Mouse (Mus musculus) right cerebral cortex, postnatal 36 days (tissue): Measurements from ENCODE around the gene Lcor.

Source experiments
- DNase-seq, 2 experiments: peaks; one replicate each; pipeline ENCODE4 v3.0.0; 2022; ENCODE audit warnings: low spot score in 2 of 2, mixed read lengths in 1 of 2

Lcor gene

DNA sequence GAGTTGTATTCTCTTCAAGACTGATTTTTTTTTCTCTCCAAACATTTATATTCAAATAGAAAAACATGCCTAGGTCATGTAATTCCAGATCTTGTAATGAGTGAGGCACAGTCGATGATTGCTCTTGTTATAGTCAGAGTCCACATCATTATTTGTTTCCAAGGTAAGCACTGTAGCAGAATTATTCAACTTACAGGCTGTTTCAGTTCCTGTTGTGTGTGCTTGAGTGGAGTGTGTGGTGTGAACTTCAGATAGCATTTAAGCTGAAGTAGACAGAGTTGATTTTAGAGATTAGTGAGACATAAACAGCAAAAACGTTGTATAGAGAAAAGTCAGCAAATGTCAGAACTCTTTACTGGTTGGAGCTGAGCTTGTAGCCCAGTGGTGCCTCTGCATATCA lies 86.4 kb downstream of the Lcor start:
- no peak for DNase-seq

DNA sequence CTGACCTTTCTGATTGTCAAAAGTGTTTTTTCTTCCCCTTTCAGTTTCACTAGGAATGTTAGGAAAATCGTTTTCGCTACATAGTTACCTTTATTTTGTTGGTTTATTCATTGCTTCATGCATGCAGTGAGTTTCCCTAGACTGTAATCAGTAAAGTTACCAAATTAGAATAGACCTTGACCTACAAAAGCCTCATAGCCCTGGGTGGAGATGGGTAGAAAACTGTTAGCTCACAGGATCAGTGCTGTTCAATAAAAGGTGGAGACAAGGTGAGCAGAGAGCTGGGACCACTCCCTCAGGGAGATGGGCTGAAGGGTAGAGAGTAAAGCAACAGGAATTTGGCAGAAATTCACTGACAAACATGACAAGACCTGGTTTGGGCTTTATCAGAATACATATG lies 91.3 kb downstream of the Lcor start:
- DNase-seq, result no peak

DNA sequence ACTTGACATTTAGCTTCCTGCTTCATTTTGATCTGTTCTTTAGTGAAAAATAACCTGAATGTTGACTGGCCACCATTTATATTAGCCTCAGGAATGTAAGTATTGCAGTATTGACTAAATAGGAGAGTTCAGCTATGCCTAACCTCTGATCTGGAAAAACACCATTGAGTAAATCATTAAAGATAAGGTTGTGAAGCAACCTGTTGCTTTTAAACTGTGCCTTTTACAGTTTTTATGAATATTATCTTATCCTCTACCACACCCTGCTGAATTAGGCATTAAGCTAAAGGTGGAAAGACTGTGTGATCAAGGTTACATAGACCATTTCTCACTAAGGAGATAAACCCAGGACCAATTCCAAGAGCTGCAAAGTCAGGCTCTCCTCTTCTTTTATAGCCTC lies 95.1 kb downstream of the Lcor start:
- DNase-seq, result no peak

DNA sequence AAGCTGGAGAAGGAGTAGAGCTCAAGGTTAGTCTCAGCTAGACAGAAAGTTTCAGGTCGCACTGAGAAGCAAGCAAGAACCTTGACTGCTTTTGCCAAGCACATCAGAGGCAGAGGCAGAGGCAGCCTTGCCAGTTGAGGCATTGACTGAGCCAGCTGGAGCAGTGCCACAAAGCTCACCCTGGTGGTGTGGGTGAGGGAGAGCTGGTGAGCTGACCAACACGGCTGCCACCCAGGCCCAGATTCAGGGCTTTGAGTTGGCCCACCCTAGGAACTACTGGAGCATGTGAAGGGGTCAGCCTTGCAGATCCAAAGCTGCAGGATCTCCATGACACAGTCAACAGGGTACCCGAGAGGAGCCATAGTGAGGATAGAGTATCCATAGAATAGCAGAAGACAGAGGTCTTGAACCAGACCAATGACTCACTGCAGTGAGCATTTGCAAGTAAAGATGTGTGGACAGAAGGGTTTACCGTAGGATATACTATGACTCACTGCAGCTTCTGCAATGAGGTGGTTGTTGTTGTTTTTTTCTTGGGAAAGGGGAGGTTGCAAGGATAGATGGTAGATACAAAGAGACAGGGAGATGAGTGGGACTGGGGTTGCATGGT lies 97.0 kb downstream of the Lcor start:
- no peak for DNase-seq

DNA sequence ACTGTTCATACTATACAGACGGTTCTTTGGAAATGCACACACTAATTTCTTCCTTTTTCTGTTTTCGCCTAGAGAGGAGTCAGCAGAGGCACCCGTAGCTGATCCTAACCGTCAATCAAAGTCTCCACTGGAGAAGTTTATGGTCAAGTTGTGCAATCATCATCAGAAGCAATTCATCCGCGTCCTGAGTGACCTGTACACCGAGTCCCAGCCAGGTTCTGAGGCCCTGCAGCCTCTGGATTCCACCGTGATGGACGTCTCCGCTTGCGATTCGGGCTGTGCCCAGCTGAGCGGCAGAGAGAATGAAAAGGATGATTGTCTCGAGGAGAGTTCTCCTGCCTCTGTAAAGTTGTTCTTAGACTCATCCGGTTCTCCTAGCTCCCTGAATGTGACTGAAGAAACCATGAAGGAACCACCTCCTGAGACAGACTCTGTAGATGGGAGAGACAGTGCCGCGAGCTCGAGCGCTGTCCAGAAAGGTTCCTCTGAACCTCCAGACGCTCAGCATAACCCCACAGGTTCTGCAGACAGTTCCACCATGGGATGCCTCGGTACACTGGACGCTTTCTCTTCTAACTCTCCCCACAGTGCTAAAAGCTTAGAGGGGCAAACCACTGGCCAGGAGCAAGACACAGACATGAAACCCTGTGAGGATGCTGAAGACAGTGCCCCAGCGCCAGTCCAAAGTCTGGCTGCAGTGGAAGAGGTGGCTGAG lies 99.4 kb downstream of the Lcor start, which contains the start of gene Gm340:
Gm340 (plus strand) TSS at position 665 of the 715 bp plus-strand sequence.
- no peak for DNase-seq

DNA sequence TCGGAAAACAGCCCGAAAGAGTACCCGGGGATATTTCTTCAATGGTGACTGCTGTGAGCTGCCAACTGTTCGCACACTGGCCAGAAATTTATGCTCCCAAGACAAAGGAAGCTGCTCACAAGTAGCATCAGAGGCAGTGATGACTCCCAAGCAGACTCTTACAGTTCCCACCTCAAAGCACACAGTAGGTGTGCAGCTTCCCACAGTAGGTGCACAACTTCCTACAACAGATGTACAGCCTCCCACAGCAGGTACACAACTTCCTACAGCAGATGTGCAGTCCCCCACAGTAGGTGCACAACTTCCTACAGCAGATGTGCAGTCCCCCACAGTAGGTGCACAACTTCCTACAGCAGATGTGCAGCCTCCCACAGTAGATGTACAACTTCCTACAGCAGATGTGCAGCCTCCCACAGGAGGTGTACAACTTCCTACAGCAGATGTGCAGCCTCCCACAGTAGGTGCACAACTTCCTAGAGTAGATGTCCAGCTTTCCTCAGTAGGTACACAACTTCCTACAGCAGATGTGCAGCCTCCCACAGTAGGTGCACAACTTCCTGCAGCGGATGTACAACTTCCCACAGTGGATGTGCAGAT lies 100.6 kb downstream of the Lcor start:
- no peak for DNase-seq

DNA sequence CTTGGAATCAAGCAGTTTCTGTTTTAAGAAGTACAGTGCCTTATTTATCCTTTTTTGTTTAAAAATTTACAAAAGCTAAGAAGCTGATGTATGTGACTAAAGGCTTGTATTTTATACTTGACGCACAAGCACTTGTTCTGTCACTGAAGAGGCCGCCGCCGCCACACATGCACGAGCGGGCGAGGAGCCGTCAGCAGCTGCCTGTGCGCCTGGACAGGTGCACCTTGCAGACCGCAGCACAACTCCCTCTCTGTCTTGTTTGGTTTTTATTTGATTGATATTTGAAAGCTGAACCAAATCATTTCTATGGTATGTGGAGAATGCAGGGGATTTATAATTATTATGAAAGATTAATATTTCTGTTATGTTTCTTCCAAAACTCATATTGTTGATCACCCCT lies 104.3 kb downstream of the Lcor start:
- DNase-seq, result no peak

GRCm38 (mm10) chr19:41587431-41588222 lies 105.2 kb downstream of the Lcor start:
- DNase-seq, result no peak

DNA sequence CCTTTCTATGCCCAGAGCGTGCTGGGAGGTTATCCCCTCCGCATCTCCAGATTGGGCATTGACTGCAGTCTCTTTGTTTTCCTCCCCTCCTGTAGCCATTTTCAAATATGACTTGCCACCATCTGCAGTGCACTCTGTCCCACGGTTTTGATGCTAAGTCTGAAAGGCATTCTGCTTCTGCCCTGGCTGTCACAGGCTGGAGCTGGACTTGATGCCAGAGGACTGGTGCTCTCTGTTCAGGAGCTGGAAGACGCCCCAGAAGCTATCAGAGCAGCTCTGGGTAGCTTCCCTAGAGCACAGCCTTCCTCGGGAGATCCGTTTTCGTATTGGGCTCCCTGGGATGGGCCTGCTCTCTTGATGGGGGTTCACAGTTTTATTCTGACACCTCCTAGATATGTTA lies 106.6 kb downstream of the Lcor start:
- no peak for DNase-seq

DNA sequence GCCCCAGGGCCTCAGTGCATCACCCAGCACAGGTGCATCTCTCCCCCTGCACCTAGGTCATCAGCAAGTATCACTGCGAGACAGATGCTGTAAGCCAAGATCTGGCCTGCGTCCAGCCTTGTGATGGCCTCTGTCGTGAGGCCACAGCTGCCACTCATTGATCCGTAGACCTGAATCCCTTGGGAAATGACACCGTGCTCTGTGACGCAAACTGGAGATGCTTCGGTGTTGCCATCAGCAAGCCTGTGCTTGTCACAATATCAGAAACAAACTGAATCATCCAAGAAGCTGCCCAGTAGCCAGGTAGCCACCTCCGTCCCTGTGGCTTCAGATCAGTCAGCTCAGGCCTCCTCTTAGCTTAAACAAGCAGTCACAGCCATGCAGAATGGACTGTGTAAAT lies 107.2 kb downstream of the Lcor start:
- DNase-seq, result no peak

DNA sequence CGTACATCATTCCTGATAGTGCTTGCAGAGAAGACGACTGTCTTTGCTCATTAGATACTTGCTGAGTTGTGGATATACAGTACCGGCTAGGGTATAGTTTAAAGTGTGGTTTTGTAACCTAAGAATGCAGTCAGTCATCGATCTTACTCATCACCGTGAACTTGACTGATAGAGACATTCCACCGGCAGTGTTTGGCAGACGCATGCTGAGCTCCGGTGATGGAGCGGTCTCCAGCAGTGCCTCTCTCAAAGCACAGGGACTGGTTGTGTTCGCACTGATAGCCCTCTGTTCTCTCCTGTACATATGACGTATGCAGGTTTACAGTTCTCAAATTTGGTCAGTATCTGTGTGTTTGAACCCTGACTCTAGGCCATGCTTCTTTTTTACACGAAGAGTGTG lies 109.4 kb downstream of the Lcor start:
- no peak for DNase-seq

- DNase-seq, result no peak
These were observed 114.9 kb downstream of the Lcor start for GRCm38 (mm10) chr19:41597170-41597894.

DNA sequence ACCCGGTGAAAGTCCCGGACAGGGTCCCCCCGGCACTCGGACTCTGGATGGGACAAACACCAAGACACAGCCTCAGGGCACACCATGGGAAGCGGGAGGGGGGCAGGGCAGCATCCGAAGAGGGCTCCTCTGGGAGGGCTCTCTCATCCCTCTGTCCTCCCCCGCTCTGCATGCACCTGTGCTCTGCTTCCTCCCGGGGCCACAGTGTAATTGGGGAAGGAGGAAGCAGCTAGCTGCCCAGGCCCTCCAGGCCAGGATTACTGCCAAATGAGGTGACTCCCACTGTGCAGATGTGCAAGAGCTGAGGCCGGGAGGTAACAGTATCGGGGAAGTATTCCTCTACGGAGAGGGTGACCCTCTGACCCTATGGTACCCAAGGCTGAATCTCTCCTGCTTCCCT lies 118.2 kb downstream of the Lcor start:
- no peak for DNase-seq

DNA sequence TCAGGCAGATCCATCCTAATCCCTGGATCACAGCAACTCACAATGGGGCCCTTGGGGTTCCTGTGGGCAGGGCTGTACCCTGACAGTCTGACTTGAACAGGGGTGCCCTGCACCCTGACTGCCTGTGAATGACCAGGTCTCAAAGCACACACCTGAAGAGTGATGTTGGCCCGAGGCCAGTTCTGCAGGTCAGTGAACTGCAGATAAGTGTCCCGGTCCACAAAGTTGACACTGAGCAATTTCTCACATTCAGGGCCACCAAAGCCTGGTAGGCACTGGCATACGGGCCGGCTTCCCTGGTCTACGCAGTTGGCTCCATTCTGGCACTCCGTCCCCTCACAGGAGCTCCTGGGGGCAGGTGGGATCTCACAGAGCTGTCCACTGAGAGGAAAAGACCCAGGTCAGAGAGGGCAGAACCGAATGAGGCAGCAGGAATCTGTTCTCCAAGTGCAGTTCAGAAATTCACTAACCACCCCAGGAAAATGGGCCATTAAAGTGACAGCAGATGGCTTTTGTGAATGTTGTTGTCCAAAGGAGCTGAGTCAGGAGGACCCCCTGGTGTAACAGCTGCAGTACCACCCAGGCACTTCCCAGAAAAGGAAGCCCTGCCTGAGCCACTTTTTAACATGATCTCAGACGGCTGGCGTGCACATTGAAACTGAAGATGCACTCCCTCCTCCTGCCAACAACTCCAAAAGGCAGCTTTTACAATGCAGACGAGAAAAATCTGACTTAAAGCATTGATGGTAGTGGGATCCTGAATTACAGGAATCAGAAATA lies 124.0 kb downstream of the Lcor start:
- DNase-seq, result no peak

GRCm38 (mm10) chr19:41611683-41612082 lies 129.2 kb downstream of the Lcor start:
- no peak for DNase-seq
